Mouse (Mus musculus) liver, adult 2 months (tissue): ENCODE measurements around the gene Zfp106. TPM values are rescaled to one million over a fixed set of nuclear protein-coding genes. Genes with fewer than 3 reads are reported as not detected.

ENCODE experiments used
- DNase-seq: peaks from one replicate; pipeline ENCODE4 v3.0.0-alpha.2; 2011; ENCODE audit warnings: low read depth, low spot score; ENCODE audit errors: extremely low read depth
- H3K27ac ChIP-seq: fragments of 200-500 bp; replicated peaks from 2 replicates; pipeline ENCODE4 v1.5.1; 2012; ENCODE audit warnings: low read depth, mild to moderate bottlenecking, control low read depth, inconsistent platforms, low read length; ENCODE audit not compliant: insufficient read depth
- H3K27me3 ChIP-seq: fragments of 200-500 bp; 2 replicates; pipeline ENCODE4 v1.6.1; 2012; ENCODE audit warnings: mild to moderate bottlenecking, moderate library complexity, low read length, inconsistent platforms; ENCODE audit not compliant: control insufficient read depth, insufficient read depth
- H3K36me3 ChIP-seq: fragments of 200-500 bp; 2 replicates; pipeline ENCODE4 v1.6.1; 2012; ENCODE audit warnings: low read length, inconsistent platforms; ENCODE audit not compliant: control insufficient read depth, insufficient read depth
- H3K4me1 ChIP-seq: fragments of 200-500 bp; 2 replicates; pipeline ENCODE4 v1.6.1; 2011; ENCODE audit warnings: low read length; ENCODE audit not compliant: control insufficient read depth, insufficient read depth
- H3K4me3 ChIP-seq: fragments of 200-500 bp; 2 replicates; pipeline ENCODE4 v1.5.1; 2011; ENCODE audit warnings: low read depth, mild to moderate bottlenecking, control low read depth, low read length, moderate library complexity; ENCODE audit not compliant: insufficient read depth
- H3K79me2 ChIP-seq: fragments of 200-500 bp; 2 replicates; pipeline ENCODE4 v1.6.1; 2012; ENCODE audit warnings: inconsistent platforms, mild to moderate bottlenecking, low read length, moderate library complexity; ENCODE audit not compliant: control insufficient read depth, insufficient read depth
- H3K9ac ChIP-seq: fragments of 200-500 bp; 2 replicates; pipeline ENCODE4 v1.6.1; 2012; ENCODE audit warnings: low read depth, mild to moderate bottlenecking, control low read depth, inconsistent platforms, low read length
- CTCF ChIP-seq: fragments of 200-500 bp; IDR thresholded peaks from 2 replicates; pipeline ENCODE4 v1.5.1; 2011; ENCODE audit warnings: low read depth, low read length, control low read depth
- POLR2A ChIP-seq: fragments of 200-500 bp; IDR thresholded peaks from 2 replicates; pipeline ENCODE4 v1.6.1; 2011; ENCODE audit warnings: low read length, control low read depth; ENCODE audit not compliant: insufficient read depth; ENCODE audit errors: extremely low read depth
- WGBS: fragments of 180-500 bp; shearing (Covaris S2); methylation state at CpG from one replicate; pipeline ENCODE4 v1.1.7; 2018; 5-methylcytosine and 5-hydroxymethylcytosine counted together
- polyA plus RNA-seq: library from polyadenylated mRNA; depleted of rRNA; stranded (reverse); fragments of >200 nt; gene quantifications from 2 replicates; pipeline ENCODE4 v1.2.3, GENCODE M21; 2012
- total RNA-seq: library from RNA; depleted of rRNA; stranded (reverse); fragments of >200 nt; gene quantifications from 2 replicates; pipeline ENCODE4 v1.2.3, GENCODE M21; 2014

Gene Zfp106
- total and polyA plus RNA-seq, 2 experiments, result 30.1 to 34.6 TPM

GRCm38 (mm10) chr2:120478600-120478999 is 85.0 kb downstream of the Zfp106 start:
- Histone ChIP-seq H3K4me1 (no peaks in the 10 kb centered on the region), H3K36me3 (no peaks in the 10 kb centered on the region), H3K9ac (no peak overlapping the region), H3K27ac (no peak overlapping the region), H3K4me3 (no peak overlapping the region), H3K27me3 (no peaks in the 10 kb centered on the region), H3K79me2 (no peaks in the 10 kb centered on the region)
- TF ChIP-seq POLR2A, result no peak
- peak; percentile 72 for TF ChIP-seq CTCF
- 53% methylated on average over 3 of the region's 3 CpGs for WGBS
- peak; percentile 53 for DNase-seq

- H3K4me1 ChIP-seq, result no peaks in the 10 kb centered on the region
- no peaks in the 10 kb centered on the region for H3K36me3 ChIP-seq
- H3K27ac ChIP-seq, result no peak overlapping the region
- no peak for DNase-seq
- TF ChIP-seq CTCF (no peak), POLR2A (no peak)
- no peak overlapping the region for H3K4me3 ChIP-seq
- H3K79me2 ChIP-seq, result no peaks in the 10 kb centered on the region
- no peaks in the 10 kb centered on the region for H3K27me3 ChIP-seq
- H3K9ac ChIP-seq, result no peak overlapping the region
- WGBS, result 85% methylated on average over 13 of the region's 13 CpGs
Observed at GRCm38 (mm10) chr2:120476277-120477087, 87.2 kb downstream of the Zfp106 start.

- H3K4me3 ChIP-seq, result no peak overlapping the region
- no peaks in the 10 kb centered on the region for H3K79me2 ChIP-seq
- H3K27ac ChIP-seq, result no peak overlapping the region
- 86% methylated on average over 4 of the region's 4 CpGs for WGBS
- no peaks in the 10 kb centered on the region for H3K4me1 ChIP-seq
- no peaks in the 10 kb centered on the region for H3K27me3 ChIP-seq
- TF ChIP-seq CTCF, result no peak
- no peak for TF ChIP-seq POLR2A
- no peak for DNase-seq
- H3K9ac ChIP-seq, result no peak overlapping the region
- no peaks in the 10 kb centered on the region for H3K36me3 ChIP-seq
Observed at GRCm38 (mm10) chr2:120470856-120471255, 92.8 kb downstream of the Zfp106 start.

- Histone ChIP-seq H3K36me3 (no peaks in the 10 kb centered on the region), H3K4me1 (peaks cover 7% of the 10 kb centered on the region), H3K27ac (no peak overlapping the region), H3K79me2 (no peaks in the 10 kb centered on the region), H3K4me3 (no peak overlapping the region), H3K27me3 (no peaks in the 10 kb centered on the region), H3K9ac (no peak overlapping the region)
- DNase-seq, result no peak
- TF ChIP-seq CTCF (no peak), POLR2A (no peak)
- 90% methylated on average over 10 of the region's 10 CpGs for WGBS
Observed at GRCm38 (mm10) chr2:120469715-120470114, 93.9 kb downstream of the Zfp106 start.

- Histone ChIP-seq H3K27ac (no peak overlapping the region), H3K4me3 (no peak overlapping the region), H3K4me1 (peaks cover 7% of the 10 kb centered on the region), H3K79me2 (no peaks in the 10 kb centered on the region), H3K9ac (no peak overlapping the region), H3K36me3 (no peaks in the 10 kb centered on the region), H3K27me3 (no peaks in the 10 kb centered on the region)
- TF ChIP-seq POLR2A (no peak), CTCF (no peak)
- DNase-seq, result no peak
- 79% methylated on average over 3 of the region's 3 CpGs for WGBS
Observed at GRCm38 (mm10) chr2:120469220-120469619, 94.4 kb downstream of the Zfp106 start.

GRCm38 (mm10) chr2:120468011-120468410 is 95.6 kb downstream of the Zfp106 start:
- Histone ChIP-seq H3K36me3 (no peaks in the 10 kb centered on the region), H3K4me1 (peaks cover 16% of the 10 kb centered on the region), H3K79me2 (no peaks in the 10 kb centered on the region), H3K9ac (no peak overlapping the region), H3K27me3 (no peaks in the 10 kb centered on the region), H3K4me3 (no peak overlapping the region), H3K27ac (no peak overlapping the region)
- no peak for TF ChIP-seq CTCF
- no peak for TF ChIP-seq POLR2A
- DNase-seq, result no peak
